Mouse (Mus musculus): ENCODE results near the gene Sytl1.

DNA sequence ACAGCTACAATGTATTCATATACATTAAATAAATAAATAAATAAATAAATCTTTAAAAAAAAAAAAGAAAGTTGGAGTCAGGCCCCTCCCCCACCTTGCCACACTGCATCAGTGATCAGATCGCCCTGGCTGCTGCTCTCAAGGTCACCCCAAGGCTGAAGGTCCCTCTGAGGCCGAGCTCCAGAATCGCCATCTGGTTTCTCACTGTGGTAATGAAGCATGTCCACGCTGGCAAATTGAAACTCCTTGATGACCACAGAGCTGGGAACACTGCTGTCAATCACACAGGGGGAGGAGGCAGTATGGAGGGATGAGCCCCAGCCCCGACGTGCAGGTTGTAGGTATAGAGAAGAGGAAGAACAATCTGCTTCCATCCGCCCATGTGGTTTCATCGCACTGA lies 35.3 kb downstream of the Sytl1 start:
- no peak for TF ChIP-seq POLR2A (IDR thresholded peaks at IDR 0.05; ENCODE audit: extremely low read depth, insufficient read depth, low read length)
- no peak for TF ChIP-seq CTCF (IDR thresholded peaks at IDR 0.05; ENCODE audit: extremely low read depth, insufficient read depth, low read length)

Measured in cortical plate, adult 2 months (tissue).